Mouse (Mus musculus): Measurements from ENCODE around the gene Actn1. TPM values are rescaled to one million over a fixed set of nuclear protein-coding genes. Genes with fewer than 3 reads are reported as not detected.

Gene Actn1
- polyA plus RNA-seq, 1 experiment from 2014 or later = 44.5 TPM

GRCm38 (mm10) chr12:80162448-80162847 is 97.7 kb downstream of the Actn1 start:
- H3K36me3 ChIP-seq (ENCODE audit: control insufficient read depth, insufficient read depth, low read length) = no peaks in the 10 kb centered on the region; the same call in 1 of the 2 replicates
- no peak overlapping the region for H3K9ac ChIP-seq (ENCODE audit: low read depth, low read length)
- ATAC-seq = no peak
- H3K9me3 ChIP-seq (ENCODE audit: control insufficient read depth, low read length) = no peaks in the 10 kb centered on the region
- no peak overlapping the region for H3K27ac ChIP-seq (ENCODE audit: low read length)
- H3K4me1 ChIP-seq (ENCODE audit: control insufficient read depth, insufficient read depth, low read length) = no peaks in the 10 kb centered on the region
- WGBS = 82% methylated on average over 3 of the region's 3 CpGs
- no peaks in the 10 kb centered on the region for H3K27me3 ChIP-seq (replicated peaks; ENCODE audit: control insufficient read depth, insufficient read depth, low read length)
- no peak overlapping the region for H3K4me3 ChIP-seq (ENCODE audit: low read length)
- H3K4me2 ChIP-seq (ENCODE audit: low read depth, low read length) = no peak overlapping the region

- Histone ChIP-seq H3K9me3 (ENCODE audit: control insufficient read depth, low read length) (no peaks in the 10 kb centered on the region), H3K36me3 (ENCODE audit: control insufficient read depth, insufficient read depth, low read length) (no peaks in the 10 kb centered on the region), H3K27me3 (replicated peaks; ENCODE audit: control insufficient read depth, insufficient read depth, low read length) (no peaks in the 10 kb centered on the region), H3K4me3 (ENCODE audit: low read length) (no peak overlapping the region), H3K9ac (ENCODE audit: low read depth, low read length) (no peak overlapping the region), H3K4me1 (ENCODE audit: control insufficient read depth, insufficient read depth, low read length) (no peaks in the 10 kb centered on the region), H3K27ac (ENCODE audit: low read length) (no peak overlapping the region), H3K4me2 (ENCODE audit: low read depth, low read length) (0 out of 2 replicates have a peak overlapping the region, but pooled peaks have one; percentile 30)
- ATAC-seq = no peak
- 6% methylated on average over 5 of the region's 5 CpGs for WGBS
Measured at GRCm38 (mm10) chr12:80157675-80158074, 102.5 kb downstream of the Actn1 start.

DNA sequence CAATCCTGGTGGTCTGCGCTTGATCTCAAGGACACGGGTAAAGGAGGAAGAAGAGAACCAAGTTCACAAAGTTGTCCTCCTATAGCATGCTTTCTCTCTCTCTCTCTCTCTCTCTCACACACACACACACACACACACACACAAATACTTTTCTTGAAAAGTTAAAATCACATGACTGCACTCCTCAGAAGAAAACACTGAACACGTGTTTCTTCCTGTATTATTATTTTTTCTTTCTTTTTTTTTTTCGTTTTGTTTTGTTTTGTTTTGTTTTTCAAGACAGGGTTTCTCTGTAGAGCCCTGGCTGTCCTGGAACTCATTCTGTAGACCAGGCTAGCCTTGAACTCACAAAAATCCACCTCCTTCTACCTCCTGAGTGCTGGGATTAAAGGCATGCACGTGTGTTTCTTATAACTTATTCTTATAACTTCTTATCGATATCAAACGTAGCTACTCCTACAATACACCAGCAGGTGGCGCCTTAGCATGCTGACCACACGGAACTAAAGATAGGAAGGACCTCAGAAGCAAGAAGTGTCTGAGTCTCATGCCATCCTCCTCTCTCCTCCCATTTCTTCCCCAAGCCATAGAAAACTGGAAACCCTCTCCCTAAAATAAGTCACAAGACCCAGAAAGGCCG is 106.4 kb downstream of the Actn1 start:
- Histone ChIP-seq H3K4me3 (ENCODE audit: low read length) (no peak overlapping the region), H3K27ac (ENCODE audit: low read length) (no peak overlapping the region), H3K4me1 (ENCODE audit: control insufficient read depth, insufficient read depth, low read length) (no peaks in the 10 kb centered on the region), H3K9ac (ENCODE audit: low read depth, low read length) (no peak overlapping the region), H3K27me3 (replicated peaks; ENCODE audit: control insufficient read depth, insufficient read depth, low read length) (no peaks in the 10 kb centered on the region), H3K4me2 (ENCODE audit: low read depth, low read length) (no peak overlapping the region), H3K36me3 (ENCODE audit: control insufficient read depth, insufficient read depth, low read length) (no peaks in the 10 kb centered on the region), H3K9me3 (ENCODE audit: control insufficient read depth, low read length) (no peaks in the 10 kb centered on the region)
- WGBS = 43% methylated on average over 10 of the region's 10 CpGs
- ATAC-seq = no peak

DNA sequence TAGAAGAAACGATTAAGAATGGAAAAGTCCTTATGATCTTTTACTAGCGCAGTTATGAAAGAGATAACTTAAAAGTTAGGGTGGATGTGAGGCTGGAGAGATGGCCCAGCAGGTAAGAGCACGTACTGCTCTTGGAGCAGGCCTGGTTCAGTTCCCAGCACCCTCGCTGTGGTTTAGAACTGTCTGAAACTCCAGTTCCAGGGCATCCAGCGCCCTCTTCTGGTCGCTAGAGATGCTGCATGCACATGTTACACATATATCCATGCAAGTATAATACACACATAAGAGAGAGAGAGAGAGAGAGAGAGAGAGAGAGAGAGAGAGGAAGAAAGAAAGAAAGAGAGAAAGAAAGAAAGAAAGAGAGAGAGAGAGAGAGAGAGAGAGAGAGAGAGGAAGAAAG is 107.1 kb downstream of the Actn1 start:
- Histone ChIP-seq H3K4me2 (ENCODE audit: low read depth, low read length) (no peak overlapping the region), H3K4me3 (ENCODE audit: low read length) (no peak overlapping the region), H3K36me3 (ENCODE audit: control insufficient read depth, insufficient read depth, low read length) (no peaks in the 10 kb centered on the region), H3K27ac (ENCODE audit: low read length) (no peak overlapping the region), H3K27me3 (replicated peaks; ENCODE audit: control insufficient read depth, insufficient read depth, low read length) (no peaks in the 10 kb centered on the region), H3K9me3 (ENCODE audit: control insufficient read depth, low read length) (no peaks in the 10 kb centered on the region), H3K4me1 (ENCODE audit: control insufficient read depth, insufficient read depth, low read length) (no peaks in the 10 kb centered on the region), H3K9ac (ENCODE audit: low read depth, low read length) (no peak overlapping the region)
- 87% methylated on average over 6 of the region's 6 CpGs for WGBS
- no peak for ATAC-seq

GRCm38 (mm10) chr12:80151821-80152220 is 108.3 kb downstream of the Actn1 start:
- H3K4me1 ChIP-seq (ENCODE audit: control insufficient read depth, insufficient read depth, low read length) = peaks cover 2% of the 10 kb centered on the region
- H3K4me2 ChIP-seq (ENCODE audit: low read depth, low read length) = no peak overlapping the region
- H3K4me3 ChIP-seq (ENCODE audit: low read length) = no peak overlapping the region
- H3K27ac ChIP-seq (ENCODE audit: low read length) = no peak overlapping the region
- no peaks in the 10 kb centered on the region for H3K36me3 ChIP-seq (ENCODE audit: control insufficient read depth, insufficient read depth, low read length)
- no peaks in the 10 kb centered on the region for H3K27me3 ChIP-seq (replicated peaks; ENCODE audit: control insufficient read depth, insufficient read depth, low read length)
- WGBS = 89% methylated on average over 6 of the region's 6 CpGs
- ATAC-seq = no peak
- H3K9ac ChIP-seq (ENCODE audit: low read depth, low read length) = no peak overlapping the region
- H3K9me3 ChIP-seq (ENCODE audit: control insufficient read depth, low read length) = no peaks in the 10 kb centered on the region

GRCm38 (mm10) chr12:80150624-80151023 is 109.5 kb downstream of the Actn1 start:
- Histone ChIP-seq H3K36me3 (ENCODE audit: control insufficient read depth, insufficient read depth, low read length) (no peaks in the 10 kb centered on the region), H3K9me3 (ENCODE audit: control insufficient read depth, low read length) (no peaks in the 10 kb centered on the region), H3K27ac (ENCODE audit: low read length) (no peak overlapping the region), H3K9ac (ENCODE audit: low read depth, low read length) (no peak overlapping the region), H3K4me1 (ENCODE audit: control insufficient read depth, insufficient read depth, low read length) (peaks cover 8% of the 10 kb centered on the region), H3K4me3 (ENCODE audit: low read length) (no peak overlapping the region), H3K27me3 (replicated peaks; ENCODE audit: control insufficient read depth, insufficient read depth, low read length) (no peaks in the 10 kb centered on the region), H3K4me2 (ENCODE audit: low read depth, low read length) (no peak overlapping the region)
- ATAC-seq = no peak
- WGBS = 29% methylated on average over 8 of the region's 8 CpGs

GRCm38 (mm10) chr12:80147563-80148214 is 112.5 kb downstream of the Actn1 start:
- Histone ChIP-seq H3K27me3 (replicated peaks; ENCODE audit: control insufficient read depth, insufficient read depth, low read length) (no peaks in the 10 kb centered on the region), H3K36me3 (ENCODE audit: control insufficient read depth, insufficient read depth, low read length) (no peaks in the 10 kb centered on the region), H3K4me3 (ENCODE audit: low read length) (no peak overlapping the region), H3K27ac (ENCODE audit: low read length) (no peak overlapping the region), H3K4me1 (ENCODE audit: control insufficient read depth, insufficient read depth, low read length) (peaks cover 8% of the 10 kb centered on the region), H3K9ac (ENCODE audit: low read depth, low read length) (no peak overlapping the region), H3K9me3 (ENCODE audit: control insufficient read depth, low read length) (no peaks in the 10 kb centered on the region), H3K4me2 (ENCODE audit: low read depth, low read length) (no peak overlapping the region)
- ATAC-seq = 0 out of 2 replicates have a peak, but pooled peaks have one; percentile 16
- 78% methylated on average over 11 of the region's 11 CpGs for WGBS

DNA sequence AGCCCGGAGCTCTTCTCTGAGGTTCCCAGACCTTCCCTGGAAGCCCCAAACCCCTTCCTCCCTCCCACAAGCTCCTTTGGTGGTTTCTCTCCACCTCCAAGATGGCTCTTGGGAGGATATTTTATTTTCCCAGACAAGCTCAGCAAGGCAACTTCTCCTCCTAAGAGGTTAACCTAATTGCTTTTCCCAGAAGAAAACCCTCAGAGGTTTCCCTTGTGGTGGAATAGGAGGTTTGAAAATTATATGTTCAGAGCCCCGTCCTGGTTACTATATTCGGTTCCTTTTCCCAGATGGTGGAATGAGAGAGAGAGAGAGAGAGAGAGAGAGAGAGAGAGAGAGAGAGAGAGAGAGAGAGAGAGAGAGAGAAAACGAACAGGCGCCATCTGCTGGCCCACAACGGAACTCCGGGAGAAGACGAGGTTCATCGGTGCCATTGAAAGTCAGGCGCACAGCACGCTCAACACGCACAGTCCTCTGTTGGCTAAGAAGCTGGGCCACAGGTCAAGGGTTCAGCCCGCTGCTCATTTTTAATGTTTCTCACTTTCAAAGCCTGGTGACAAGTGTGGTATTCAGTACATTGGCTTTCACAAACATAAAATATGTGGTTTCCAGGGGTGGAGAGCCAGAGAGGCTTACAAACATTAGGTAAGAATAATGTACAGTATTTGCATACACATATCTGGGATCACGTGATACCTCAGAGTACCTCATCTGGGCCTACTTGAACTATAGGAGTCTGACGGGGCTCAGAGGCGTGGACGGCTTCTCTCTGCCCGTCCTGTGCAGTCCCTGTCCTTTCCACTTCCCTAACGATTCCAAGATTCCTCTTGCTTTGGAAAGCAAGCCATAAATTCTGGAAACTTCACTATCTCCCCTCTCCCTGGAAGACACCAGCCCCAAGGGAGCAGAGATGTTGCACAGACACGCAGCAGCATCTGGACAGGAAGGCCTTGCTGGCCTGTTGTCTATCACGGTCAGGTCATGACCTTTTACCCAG is 113.6 kb downstream of the Actn1 start:
- Histone ChIP-seq H3K4me3 (ENCODE audit: low read length) (no peak overlapping the region), H3K4me2 (ENCODE audit: low read depth, low read length) (no peak overlapping the region), H3K4me1 (ENCODE audit: control insufficient read depth, insufficient read depth, low read length) (peaks cover 8% of the 10 kb centered on the region), H3K27me3 (replicated peaks; ENCODE audit: control insufficient read depth, insufficient read depth, low read length) (no peaks in the 10 kb centered on the region), H3K27ac (ENCODE audit: low read length) (peak overlapping the region; percentile 62), H3K9ac (ENCODE audit: low read depth, low read length) (no peak overlapping the region), H3K9me3 (ENCODE audit: control insufficient read depth, low read length) (no peaks in the 10 kb centered on the region), H3K36me3 (ENCODE audit: control insufficient read depth, insufficient read depth, low read length) (no peaks in the 10 kb centered on the region)
- 36% methylated on average over 21 of the region's 21 CpGs for WGBS
- ATAC-seq = peak; percentile 74

GRCm38 (mm10) chr12:80145365-80145764 is 114.8 kb downstream of the Actn1 start:
- H3K4me2 ChIP-seq (ENCODE audit: low read depth, low read length) = no peak overlapping the region
- no peak overlapping the region for H3K9ac ChIP-seq (ENCODE audit: low read depth, low read length)
- WGBS = 63% methylated on average over 8 of the region's 8 CpGs
- ATAC-seq = no peak
- H3K27ac ChIP-seq (ENCODE audit: low read length) = no peak overlapping the region
- no peaks in the 10 kb centered on the region for H3K27me3 ChIP-seq (replicated peaks; ENCODE audit: control insufficient read depth, insufficient read depth, low read length)
- H3K4me3 ChIP-seq (ENCODE audit: low read length) = no peak overlapping the region
- no peaks in the 10 kb centered on the region for H3K36me3 ChIP-seq (ENCODE audit: control insufficient read depth, insufficient read depth, low read length)
- no peaks in the 10 kb centered on the region for H3K9me3 ChIP-seq (ENCODE audit: control insufficient read depth, low read length)
- H3K4me1 ChIP-seq (ENCODE audit: control insufficient read depth, insufficient read depth, low read length) = peaks cover 8% of the 10 kb centered on the region
